Mouse (Mus musculus): ENCODE measurements around the gene Mical3.

The Mical3 gene

GRCm38 (mm10) chr6:121145906-121146305 lies 15.1 kb upstream of the Mical3 start:
- DNase-seq (ENCODE audit: low read depth): no peak

GRCm38 (mm10) chr6:121145010-121145604 lies 14.3 kb upstream of the Mical3 start:
- peak; percentile 43 for DNase-seq (ENCODE audit: low read depth)

GRCm38 (mm10) chr6:121144066-121144465 lies 13.3 kb upstream of the Mical3 start:
- peak; percentile 90 for DNase-seq (ENCODE audit: low read depth)

GRCm38 (mm10) chr6:121143439-121143838 lies 12.6 kb upstream of the Mical3 start:
- DNase-seq (ENCODE audit: low read depth): no peak

- DNase-seq (ENCODE audit: low read depth): no peak
Measured at GRCm38 (mm10) chr6:121142298-121142697, 11.5 kb upstream of the Mical3 start.

- no peak for DNase-seq (ENCODE audit: low read depth)
Measured at GRCm38 (mm10) chr6:121139271-121139670, 8.5 kb upstream of the Mical3 start.

- no peak for DNase-seq (ENCODE audit: low read depth)
Measured at GRCm38 (mm10) chr6:121138338-121139040, 7.7 kb upstream of the Mical3 start.

GRCm38 (mm10) chr6:121137222-121137621 lies 6.4 kb upstream of the Mical3 start:
- DNase-seq (ENCODE audit: low read depth): no peak

- peak; percentile 48 for DNase-seq (ENCODE audit: low read depth)
Measured at GRCm38 (mm10) chr6:121134884-121135283, 4.1 kb upstream of the Mical3 start.

GRCm38 (mm10) chr6:121134249-121134648 lies 3.5 kb upstream of the Mical3 start:
- no peak for DNase-seq (ENCODE audit: low read depth)

GRCm38 (mm10) chr6:121130039-121130705 lies 627 bp downstream of the Mical3 start:
- peak; percentile 89 for DNase-seq (ENCODE audit: low read depth)

GRCm38 (mm10) chr6:121129506-121129905 lies 1.3 kb downstream of the Mical3 start:
- DNase-seq (ENCODE audit: low read depth): no peak

- no peak for DNase-seq (ENCODE audit: low read depth)
Measured at GRCm38 (mm10) chr6:121128736-121129135, 2.1 kb downstream of the Mical3 start.

- DNase-seq (ENCODE audit: low read depth): no peak
Measured at GRCm38 (mm10) chr6:121127726-121128125, 3.1 kb downstream of the Mical3 start.

GRCm38 (mm10) chr6:121126202-121126601 lies 4.6 kb downstream of the Mical3 start:
- DNase-seq (ENCODE audit: low read depth): no peak

GRCm38 (mm10) chr6:121122739-121123241 lies 8.0 kb downstream of the Mical3 start:
- peak; percentile 49 for DNase-seq (ENCODE audit: low read depth)

GRCm38 (mm10) chr6:121120776-121121175 lies 10.0 kb downstream of the Mical3 start:
- DNase-seq (ENCODE audit: low read depth): no peak

- DNase-seq (ENCODE audit: low read depth): no peak
Measured at GRCm38 (mm10) chr6:121117971-121118755, 12.6 kb downstream of the Mical3 start.

- DNase-seq (ENCODE audit: low read depth): peak; percentile 22
Measured at GRCm38 (mm10) chr6:121117142-121117541, 13.7 kb downstream of the Mical3 start.

- no peak for DNase-seq (ENCODE audit: low read depth)
Measured at GRCm38 (mm10) chr6:121116434-121116833, 14.4 kb downstream of the Mical3 start.

GRCm38 (mm10) chr6:121111448-121112055 lies 19.2 kb downstream of the Mical3 start:
- DNase-seq (ENCODE audit: low read depth): no peak
